ENCODE assay signal across 13 mouse cellular contexts in the genomic region with DNA sequence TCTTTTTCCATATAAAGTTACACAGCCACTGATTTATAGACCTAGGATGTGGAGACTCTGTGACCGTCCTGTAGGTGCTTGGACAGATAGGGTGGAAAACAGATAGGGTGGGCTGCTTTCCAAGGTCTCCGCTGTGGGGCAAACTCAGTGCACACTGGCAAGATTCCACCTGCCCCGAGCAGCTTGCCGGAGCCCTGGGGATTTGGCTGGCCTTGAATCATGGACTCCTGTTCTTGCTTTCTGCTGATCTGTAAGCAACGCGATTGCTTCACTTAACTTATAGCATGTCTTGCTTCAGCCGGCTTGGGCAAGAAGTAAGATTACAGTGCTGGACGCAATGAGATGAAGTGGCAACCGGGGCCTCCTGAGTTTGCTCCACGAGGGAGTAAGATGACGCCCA. TPM values are rescaled to one million over a fixed set of nuclear protein-coding genes. Genes with fewer than 3 reads are reported as not detected.
DNase-seq lines count a peak whose midpoint lies in the region.
"Had no signal": no experiment of that assay in that cellular context is flagged by ENCODE, and none has a peak within 500 bp of the region (broad histone marks: within the 10 kb centered on the region; RNA-seq: fewer than 3 reads in every experiment).

No protein-coding gene starts in this region.

- intact Hi-C loops in heart, postnatal 10 days (cut with DNase I) = no loop called here

- peak; percentile 30 for DNase-seq in adrenal gland, adult 8-10 months
- no peak for DNase-seq in adrenal gland, postnatal 4 days (ENCODE audit: low spot score in 2 of 2)
- DNase-seq in ovary, postnatal 36 days (ENCODE audit: low spot score) = peak; percentile 54
- DNase-seq in ovary, postnatal 10 days (ENCODE audit: low spot score) = no peak
- DNase-seq in cerebellum, adult 9-10 months = peak; percentile 88
- no peak for DNase-seq in heart, postnatal 10 days
- no peak for DNase-seq in right cerebral cortex, postnatal 36 days (ENCODE audit: low spot score in 2 of 2)
- no peak for DNase-seq in adipocyte (ENCODE audit: low spot score)
- DNase-seq: heart, adult 11 months; kidney, postnatal 10 days; right cerebral cortex, postnatal 14 days; thymus, postnatal 36 days had no signal

RNA-seq across cellular contexts. Expression of a gene that starts 30.6 kb away (rescaled TPM):
- total RNA-seq in adrenal gland, adult 8-10 months (2022) = 1 to 10 TPM in 2 of 4 experiments, not detected in 2; 1.9 to 9.5 TPM
- total RNA-seq in adrenal gland, postnatal 4 days (2021) = under 1 TPM; 0.25 to 0.95 TPM
- total RNA-seq in heart, postnatal 10 days (2021) = under 1 TPM; 0.22 to 0.31 TPM
- total RNA-seq: hematopoietic stem cell, adult 5-6 weeks had no signal

Comparison
In these comparisons a context has a peak if more than half of its experiments do, and no peak if none do; other contexts are left out.
1. DNase-seq: peak in adrenal gland, adult 8-10 months (single experiment), ovary, postnatal 36 days (single experiment) and cerebellum, adult 9-10 months (single experiment); none in adrenal gland, postnatal 4 days (0 of 2), ovary, postnatal 10 days (single experiment), heart, postnatal 10 days (0 of 2), right cerebral cortex, postnatal 36 days (0 of 2) and adipocyte (single experiment).